Mouse (Mus musculus): ENCODE data around the gene 1700025G04Rik.

1700025G04Rik gene

DNA sequence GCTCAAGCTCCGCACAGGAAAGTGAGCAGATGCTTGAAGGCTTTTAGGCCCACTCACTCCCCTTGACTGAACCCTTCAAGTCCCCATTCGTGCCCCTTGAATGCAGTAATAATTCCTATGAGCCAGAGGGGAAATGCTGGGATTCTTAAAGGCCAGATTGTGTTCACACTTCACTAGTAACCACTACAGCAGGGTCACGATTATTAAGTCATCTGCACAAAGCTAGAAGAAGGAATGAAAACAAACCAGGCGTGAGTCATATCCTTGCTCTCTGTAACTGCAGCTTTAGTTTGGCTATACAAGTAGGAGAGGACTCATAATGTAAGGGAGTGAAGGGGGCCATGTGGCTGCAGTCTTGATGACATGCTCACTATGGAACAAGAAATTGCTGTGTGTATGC is 182.9 kb downstream of the 1700025G04Rik start:
- no peak for DNase-seq (ENCODE audit: low read depth, low spot score)

DNA sequence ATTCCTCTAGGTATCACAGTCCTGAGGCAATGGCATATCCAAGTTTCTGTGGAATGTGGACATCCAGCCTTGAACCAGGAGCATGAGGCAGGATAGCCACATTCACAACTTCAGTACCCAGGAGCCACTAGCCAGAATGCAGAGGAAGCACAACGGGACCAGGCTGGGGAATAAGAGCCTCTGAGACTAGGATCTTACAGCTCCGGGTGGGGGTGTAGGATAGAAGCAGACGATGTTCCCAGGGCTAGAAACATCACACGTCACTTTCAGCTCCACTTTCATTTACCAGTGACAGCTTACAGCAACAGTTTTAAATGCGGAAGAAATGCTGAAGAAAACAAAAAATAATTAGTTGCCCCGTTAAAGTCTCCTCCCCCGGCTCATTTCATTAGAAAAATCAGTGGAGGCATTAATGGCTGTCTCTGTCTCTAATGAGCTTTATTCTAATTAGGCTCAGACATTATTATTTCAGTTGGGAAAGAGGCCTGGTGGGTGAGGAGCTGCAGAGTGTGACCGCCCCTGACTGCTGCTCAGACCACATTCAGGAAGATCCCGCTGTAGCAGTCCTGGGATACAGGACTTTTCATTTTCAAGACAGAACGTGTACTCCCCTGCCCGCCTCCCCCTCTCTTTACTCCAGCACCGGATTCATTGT is 189.1 kb downstream of the 1700025G04Rik start:
- no peak for DNase-seq (ENCODE audit: low read depth, low spot score)

DNA sequence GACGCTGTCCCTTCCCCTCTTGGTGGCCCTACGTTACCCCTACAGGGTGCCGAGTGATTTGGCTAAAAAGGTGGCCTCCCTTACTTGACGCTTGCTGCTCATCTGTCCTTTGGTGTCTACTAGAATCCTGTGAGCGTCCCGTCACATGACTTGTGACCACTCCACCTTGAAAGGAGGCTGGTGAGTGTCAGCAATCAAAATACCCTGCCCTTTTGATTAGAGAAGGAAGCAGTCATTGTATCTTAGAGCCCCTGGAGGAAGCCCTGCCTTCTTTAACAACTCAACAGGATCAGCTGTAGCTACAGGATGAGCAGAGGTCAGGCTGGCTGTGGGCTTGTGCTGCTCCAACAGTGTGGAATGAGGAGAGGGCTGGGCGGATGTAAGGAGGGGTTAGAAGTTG is 190.0 kb downstream of the 1700025G04Rik start:
- no peak for DNase-seq (ENCODE audit: low read depth, low spot score)

DNA sequence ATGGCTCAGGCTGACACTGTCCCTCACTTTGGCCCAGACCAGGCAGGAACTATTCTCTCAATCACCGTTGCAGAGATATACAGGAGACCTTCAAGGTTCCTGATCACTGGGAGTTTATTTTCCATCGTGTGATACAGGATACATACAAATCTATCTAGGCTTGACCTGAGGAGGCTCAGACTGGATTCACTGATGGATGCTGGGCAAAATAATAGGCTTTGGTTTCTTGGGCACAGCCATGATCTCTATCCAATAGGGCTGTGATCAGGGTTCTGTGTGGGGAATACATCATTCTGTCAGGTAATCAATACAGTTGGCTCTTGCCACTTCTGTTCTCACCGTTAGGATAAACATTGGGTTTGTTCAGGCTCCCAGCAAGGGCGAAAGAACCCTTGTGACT is 194.5 kb downstream of the 1700025G04Rik start:
- no peak for DNase-seq (ENCODE audit: low read depth, low spot score)

DNA sequence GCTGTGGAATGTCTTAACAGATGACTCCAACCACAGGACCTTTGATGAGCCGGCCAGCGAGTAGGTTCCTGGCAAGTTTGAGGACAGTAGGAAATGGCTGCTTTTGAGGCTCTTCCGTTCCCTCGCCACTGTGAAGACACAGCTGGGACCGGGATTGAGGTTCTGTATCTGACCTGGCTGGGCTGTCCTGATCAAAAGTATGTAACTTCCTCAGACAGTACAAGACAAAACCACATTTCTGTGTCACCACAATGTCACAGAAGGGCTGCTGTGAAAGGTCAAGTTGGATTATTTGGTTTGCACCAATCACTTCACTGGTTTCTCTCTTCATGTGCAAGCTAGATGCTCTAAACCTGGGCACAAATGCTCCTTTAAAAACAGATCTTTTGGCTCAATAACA is 195.9 kb downstream of the 1700025G04Rik start:
- no peak for DNase-seq (ENCODE audit: low read depth, low spot score)

DNA sequence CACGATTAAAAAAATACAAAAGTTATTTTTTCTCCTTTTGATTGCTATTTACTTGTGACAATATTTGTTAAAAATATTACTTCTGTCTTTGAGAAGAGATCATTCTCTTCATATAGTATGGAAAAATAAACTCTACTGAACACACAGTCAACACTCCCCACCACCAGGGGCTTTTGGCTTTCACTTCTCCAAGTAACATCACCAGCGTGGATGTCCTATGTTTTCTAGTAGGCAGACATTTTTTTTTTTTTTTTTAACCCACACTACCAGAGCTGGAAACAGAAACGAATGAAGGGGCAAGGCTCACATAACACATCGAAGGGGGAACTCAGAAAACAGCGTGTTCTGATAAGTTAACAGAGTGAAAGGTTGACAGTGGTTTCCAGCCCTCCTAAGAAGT is 197.9 kb downstream of the 1700025G04Rik start:
- DNase-seq (ENCODE audit: low read depth, low spot score) = no peak

DNA sequence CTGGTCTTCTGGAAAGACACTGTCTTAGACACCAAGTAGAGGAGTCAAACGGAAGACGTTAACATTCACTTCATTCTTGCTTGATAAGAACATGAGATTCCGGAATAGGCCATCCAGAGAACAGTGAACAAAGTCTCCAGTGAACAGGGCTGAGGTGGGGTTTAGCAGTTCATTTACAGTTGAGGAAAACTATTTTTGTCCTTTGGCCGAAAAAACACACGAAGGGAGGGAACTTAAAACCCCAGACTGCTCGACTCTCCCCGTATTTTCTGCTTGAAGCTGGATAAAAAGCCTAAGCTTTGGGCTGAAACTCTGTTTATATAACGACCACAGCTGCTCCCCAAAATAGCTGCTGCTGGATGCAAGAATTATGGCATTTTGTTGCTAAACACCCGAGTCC is 198.7 kb downstream of the 1700025G04Rik start:
- DNase-seq (ENCODE audit: low read depth, low spot score) = no peak

DNA sequence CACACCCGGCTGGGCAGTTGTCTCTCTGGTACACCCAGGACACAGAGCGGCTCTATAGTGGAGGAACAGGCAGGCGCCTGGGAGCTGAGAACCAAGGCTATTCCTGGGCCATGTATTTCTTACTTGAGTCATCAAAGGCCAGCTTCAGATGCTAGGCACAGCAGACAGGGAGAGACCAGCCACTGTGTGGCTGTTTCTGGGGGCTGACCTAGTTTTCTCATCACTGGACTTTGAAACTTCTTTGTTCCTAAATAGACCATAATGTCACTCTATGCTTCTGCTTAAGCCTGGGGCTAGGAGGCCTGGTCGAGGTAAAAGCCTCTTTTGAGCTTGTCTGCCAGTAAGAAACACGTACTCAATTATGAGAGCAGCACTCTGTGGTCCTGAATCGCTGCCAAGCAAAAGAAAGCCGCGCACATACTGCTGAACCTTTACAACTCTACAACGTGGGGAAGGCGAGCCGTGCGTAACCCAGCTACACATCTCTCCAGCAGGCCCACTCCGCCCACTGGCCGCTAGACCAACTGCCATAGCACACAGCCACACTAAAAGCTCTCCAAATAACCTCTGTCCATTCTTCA is 199.8 kb downstream of the 1700025G04Rik start:
- DNase-seq (ENCODE audit: low read depth, low spot score) = no peak

DNA sequence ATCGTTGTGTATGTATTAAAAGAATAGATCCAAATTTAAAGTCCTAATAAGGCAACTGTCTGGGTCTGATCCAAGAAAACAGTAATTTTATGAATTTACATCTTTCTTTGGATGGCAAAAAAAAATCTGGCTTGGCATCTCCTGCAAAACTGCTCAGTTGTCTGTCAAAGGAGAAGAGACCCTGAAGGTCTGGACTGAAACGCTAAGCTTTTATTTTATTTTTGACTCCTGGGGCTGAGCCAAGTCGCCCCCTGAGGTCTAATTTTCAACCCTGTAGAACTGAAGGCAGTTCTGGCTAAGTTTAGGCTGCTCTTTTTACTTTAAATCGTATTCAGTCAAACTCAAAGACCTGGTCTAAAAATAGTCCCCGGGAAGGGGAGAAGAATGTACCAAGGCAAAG is 202.3 kb downstream of the 1700025G04Rik start:
- DNase-seq (ENCODE audit: low read depth, low spot score) = no peak

DNA sequence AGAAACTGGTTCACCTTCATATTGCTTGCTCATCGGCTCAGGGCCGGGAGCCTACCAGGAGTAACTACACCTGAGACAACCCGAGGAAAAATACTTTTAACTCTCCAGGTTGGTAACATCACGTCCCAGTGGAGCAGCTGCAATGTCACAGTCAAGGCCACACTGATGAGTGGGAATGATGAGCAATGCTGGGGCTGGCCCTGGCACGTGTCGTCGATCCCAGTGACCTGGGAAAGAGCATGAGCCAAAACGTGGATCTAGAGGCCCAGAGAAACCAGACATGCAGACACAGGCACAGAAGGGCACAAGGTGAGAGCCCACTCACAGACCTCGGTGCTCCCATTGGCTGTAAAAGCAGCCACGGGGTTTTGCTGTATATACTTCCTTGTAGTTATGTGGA is 202.8 kb downstream of the 1700025G04Rik start:
- DNase-seq (ENCODE audit: low read depth, low spot score) = no peak

DNA sequence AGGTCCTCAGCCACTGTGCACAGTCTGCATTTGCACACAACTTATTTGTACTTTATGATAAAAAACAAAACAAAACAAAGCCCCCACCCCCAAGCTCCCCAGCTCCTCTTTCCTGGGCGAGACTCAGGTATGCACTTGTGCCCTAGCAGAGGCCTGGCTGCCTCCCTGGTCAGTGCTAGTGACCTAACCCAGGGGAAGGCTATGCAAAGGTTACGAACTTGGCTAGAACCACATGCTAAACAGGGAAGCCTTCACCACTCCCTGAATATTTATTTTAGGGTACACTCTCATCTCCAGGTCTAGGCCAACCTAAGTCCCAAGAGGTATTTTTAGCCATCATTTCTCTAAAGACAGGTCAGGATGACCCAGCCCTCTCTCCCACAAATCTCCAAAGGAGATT is 203.8 kb downstream of the 1700025G04Rik start:
- no peak for DNase-seq (ENCODE audit: low read depth, low spot score)

DNA sequence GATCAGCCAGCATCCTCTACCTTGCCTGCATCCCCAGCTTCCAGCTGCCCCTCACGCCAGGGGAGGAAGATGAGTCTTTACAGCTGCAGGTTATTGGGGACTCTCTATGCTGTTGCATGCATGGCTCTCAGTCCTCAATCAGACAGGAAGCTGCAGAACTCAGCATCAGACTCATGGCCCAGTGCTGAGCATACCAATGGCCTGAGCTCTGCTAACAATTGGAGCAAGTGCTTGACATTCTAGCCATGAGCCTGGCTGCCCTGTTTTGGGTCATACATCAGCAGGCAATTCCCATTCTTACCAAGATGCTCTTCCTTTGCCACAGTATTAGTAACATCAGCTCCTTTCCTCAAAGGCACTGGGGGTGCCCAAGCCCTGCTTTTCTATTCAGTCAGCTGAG is 208.7 kb downstream of the 1700025G04Rik start:
- DNase-seq (ENCODE audit: low read depth, low spot score) = no peak

DNA sequence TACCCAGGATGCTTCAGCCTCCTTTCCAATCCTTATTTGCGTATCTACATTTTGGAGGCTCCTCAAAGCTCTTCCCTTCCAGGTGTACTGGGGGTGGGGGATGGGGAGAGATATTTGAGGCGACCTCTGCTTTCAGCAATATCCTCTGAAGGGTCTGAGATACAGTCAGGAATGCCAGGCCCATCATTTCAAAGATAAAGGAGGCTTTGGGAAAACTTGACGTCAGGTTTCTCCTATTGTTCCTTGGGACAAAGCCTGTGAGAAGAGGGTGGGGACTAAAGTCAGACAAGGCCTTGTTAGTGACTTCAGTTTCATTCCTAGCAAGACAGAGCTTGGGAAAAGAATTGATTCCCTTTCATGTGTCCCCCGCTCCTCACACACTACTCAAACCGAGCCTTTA is 209.2 kb downstream of the 1700025G04Rik start:
- no peak for DNase-seq (ENCODE audit: low read depth, low spot score)

DNA sequence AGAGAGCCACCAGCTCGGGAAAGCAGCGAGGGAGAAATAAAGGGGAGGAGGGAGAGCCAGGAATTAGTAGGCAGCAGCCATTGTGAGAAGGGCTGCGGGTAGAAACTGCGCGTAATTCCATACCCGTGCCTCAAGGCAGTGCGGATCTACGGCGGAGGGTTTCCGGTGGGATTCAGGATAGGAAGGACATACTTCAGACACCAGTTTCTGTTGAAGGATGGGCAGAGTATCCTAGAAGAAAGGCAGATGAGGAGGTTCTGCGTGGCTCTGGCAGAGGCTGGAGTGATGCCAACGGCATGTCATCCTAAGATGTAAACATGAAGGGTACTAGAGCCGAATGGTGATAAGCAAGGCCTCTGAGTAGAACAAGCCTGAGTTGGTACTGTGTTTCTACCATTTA is 210.0 kb downstream of the 1700025G04Rik start:
- no peak for DNase-seq (ENCODE audit: low read depth, low spot score)

DNA sequence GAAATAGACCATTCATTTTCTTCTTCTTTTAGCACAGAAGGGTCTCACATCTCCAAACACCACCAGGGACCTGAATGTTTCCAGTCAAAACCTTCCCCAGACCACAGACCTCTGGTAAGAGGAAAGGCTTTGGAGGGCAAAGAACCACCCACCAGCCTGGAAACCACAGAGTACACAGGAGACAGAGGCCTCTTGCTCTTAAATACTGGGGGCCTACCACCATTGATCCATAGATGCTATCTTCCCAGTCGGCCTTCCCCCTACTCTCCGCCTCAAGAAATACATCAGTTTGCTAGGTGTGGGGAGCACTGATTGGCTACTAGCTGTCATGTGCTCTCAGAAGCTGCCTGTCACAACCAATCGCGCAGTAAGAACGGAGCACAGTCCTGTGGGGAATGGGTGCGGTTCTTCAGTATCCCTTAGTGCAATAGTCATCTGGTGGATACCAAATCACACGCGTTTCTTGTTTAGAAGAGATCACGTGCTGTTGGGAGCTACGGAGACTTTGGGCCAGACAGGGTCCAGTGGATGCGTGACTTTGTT is 210.5 kb downstream of the 1700025G04Rik start:
- no peak for DNase-seq (ENCODE audit: low read depth, low spot score)

DNA sequence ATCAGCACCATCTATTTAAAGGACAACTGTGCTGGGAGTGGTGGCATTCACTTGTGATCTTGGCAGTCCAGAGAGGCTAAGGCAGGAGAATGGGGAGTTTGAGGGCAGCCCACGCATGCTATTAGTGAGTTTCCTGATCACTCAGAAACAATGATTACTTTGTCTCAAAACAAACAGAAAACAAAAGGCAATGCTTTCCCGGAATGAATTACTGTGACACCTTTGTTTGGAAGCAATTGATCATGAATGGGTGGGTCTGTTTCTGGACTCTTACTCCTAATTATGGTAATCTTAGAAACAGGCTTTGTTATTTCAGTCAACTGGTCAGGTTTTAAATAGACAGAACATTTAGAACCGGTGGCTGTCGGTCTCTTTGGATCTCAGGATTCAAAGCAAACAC is 211.5 kb downstream of the 1700025G04Rik start:
- no peak for DNase-seq (ENCODE audit: low read depth, low spot score)

DNA sequence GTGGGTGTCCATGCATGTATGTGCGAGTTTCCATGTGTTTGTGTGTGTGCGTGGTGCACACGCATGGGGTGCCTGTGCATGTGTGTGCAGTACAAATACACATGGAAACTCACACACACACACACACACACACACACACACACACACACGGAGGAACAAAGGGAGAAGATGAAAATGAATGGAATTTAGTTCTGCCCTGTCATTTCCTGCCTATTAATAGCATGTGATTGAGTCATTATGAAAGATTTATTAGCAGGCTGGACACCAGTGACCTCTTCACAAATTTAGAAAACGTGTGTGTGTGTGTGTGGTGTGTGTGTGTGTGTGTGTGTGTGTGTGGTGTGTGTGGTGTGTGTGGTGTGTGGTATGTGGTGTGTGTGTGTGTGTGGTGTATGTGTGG is 217.0 kb downstream of the 1700025G04Rik start:
- DNase-seq (ENCODE audit: low read depth, low spot score) = no peak

DNA sequence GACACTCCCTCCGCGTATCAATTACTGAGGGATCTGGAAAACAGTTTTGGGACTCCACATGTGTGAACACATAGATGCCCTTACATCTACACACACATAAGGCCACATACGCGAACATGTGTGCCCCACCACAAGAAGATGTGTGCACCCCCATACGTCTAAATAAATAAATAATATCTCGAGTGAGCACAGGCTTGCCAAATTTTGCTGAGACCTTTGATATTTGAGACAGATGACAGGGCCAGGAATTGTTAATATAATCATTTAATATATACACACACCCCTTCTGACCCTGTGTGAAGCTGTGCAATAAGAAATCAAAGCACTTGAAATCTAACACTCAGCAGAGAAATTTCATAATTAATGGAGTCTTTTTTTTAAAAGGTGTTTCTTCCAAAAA is 225.6 kb downstream of the 1700025G04Rik start:
- no peak for DNase-seq (ENCODE audit: low read depth, low spot score)

DNA sequence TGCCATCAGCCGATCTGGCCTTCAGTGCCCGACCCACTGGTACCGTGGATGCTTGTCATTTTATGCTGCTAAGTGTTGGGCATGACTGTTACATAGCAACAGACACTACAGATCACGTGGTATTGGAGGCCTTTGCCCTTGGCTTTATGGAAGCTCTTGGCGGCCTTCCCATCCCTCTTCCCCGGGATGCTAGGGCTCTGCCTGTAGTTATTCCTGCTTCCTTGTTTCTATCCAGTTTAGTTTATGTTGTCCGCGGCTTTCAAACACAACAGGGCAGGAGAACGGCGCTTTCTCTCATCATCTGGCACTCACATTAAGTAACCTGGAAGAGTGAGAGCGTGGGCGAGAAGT is 226.2 kb downstream of the 1700025G04Rik start:
- no peak for DNase-seq (ENCODE audit: low read depth, low spot score)

DNA sequence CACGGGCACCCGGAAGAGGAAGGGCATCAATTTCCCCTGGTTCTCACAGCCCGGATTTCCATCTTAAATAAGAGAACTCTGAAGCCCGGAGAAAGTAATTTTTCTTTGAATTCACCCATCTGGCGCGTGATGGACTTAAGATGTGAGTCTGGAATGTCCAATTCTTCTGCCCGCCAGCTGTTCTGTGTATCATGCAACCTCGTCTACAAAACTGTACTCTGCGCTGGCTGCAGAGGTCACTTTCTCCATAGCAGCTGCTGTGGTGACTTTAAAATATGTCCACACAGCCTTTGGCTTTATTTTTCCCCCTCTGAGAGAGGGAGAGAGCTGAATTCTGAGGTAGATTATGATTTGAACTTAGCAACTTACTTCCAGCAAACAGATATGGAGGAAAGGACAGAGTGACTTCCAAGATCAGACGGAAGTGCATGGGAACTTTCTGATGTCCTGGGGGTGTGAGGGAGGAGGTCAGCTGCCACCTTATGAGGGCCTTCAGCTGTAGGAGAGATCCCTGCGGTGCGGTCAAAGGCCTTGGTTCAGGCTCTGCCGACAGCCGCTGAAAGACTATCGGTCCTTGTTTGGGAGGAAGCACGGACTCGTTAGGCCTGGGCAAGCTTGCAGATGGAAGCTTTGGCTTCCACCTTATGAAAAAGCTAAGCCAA is 226.7 kb downstream of the 1700025G04Rik start:
- no peak for DNase-seq (ENCODE audit: low read depth, low spot score)

DNA sequence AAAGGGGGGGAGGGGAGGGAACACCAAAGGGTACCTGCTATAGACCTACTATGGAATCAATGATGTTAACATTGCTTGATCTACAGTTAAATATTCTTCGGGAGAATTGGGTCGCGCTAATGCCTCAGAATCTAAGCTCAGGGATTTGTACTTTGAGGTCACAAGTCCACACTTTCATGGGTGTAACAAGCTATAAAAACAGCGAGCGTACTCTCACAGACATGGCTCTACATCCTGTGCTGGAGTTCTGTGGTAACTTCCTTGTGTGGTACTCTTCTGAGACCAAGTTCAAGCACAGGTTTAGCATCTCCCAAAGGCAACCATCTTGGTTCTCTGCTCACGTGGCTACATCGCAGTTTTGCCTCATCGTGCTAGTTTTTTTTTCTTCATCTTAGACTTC is 227.8 kb downstream of the 1700025G04Rik start:
- no peak for DNase-seq (ENCODE audit: low read depth, low spot score)

DNA sequence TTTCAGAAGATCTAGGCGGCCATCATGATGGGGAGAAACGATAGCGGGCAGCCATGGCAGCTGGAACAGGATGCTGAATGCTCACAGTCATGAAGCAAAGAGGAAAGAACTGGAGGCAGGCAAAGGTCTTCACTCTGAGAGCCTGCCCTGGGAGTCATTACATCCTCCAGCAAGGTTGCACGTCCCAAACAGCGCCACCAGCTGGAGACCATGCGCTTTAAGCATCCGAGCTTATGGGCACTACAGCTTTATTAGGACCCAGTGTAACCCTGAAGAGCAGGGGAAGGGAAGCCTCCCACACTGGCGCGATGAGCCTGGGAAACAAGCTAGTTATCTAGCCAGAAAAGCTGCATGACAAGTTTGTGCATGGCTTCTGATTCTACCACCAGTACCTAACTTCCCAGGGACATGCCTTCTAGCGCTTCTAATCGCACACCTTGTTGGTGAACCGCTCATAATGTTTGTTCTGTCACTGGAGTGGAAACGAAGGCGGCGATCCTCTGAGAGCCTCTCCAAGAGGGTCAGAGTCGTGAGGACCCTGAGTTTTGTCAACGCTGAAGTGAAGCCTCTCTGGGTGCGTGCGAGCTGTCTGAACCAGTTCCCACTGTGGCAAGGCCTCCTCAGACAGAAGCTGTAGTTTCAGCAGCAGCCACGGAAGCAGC is 228.5 kb downstream of the 1700025G04Rik start:
- DNase-seq (ENCODE audit: low read depth, low spot score) = no peak

DNA sequence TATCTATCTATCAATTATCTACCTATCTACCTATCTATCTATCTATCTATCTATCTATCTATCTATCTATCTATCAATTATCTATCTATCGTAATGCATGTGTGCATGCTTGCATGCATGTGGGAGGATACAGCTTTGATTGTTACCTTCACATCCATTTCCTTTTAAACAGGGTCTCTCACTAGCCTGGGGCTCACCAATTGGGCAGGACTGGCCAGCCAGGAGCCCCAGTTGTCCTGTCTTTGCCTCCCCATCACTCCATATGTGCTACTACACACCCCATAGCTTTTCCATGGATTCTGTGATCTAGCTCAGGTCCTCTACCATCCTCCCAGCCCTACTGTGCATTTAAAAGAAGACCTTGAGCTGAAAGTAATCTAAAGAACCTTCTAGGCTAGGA is 231.5 kb downstream of the 1700025G04Rik start:
- no peak for DNase-seq (ENCODE audit: low read depth, low spot score)

Data from mesoderm, embryonic 11.5 days (tissue).